Mouse (Mus musculus): ENCODE measurements around the gene Rad51b.
A peak's percentile ranks its signal among the peaks of the same experiment; 100 is the strongest.

The Rad51b gene

DNA sequence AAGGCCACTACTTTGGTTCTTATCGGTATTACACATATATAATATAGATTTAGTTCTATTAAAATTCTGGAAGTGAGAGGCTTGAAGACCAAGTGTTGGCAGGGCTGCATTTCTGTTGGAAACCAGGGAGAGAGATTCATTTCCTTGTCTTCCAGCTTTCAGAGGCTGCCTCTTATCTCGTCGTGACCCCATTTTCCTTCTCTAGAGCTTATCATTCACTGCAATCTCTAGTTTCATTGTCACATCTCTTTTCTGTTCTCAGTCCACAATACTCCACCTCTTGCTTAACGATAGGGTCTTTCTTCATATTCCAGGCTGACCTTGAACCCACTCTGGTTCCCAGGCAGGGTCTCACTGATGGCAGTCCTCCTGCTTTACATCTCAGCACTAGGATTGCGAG is 202.7 kb downstream of the Rad51b start:
- no peak for DNase-seq

DNA sequence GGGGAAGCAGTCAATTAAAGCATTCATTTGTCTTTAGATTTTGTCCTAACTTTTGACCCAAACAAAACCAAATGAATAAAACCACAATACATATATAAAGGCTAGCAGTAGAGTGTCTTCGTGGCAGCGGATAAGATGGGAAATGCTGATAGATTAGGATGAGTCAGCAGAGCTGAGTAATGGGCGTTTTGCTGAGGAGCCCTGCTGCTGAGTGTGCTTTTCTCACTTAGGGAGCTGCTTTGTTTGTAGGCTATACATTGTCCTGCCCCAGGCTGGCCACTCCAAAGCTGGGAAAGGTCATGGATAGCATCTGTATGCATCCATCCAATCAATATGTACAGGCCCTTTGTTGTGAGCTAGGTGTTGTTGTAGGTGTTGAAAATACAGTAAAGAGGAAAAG is 204.8 kb downstream of the Rad51b start:
- no peak for DNase-seq

DNA sequence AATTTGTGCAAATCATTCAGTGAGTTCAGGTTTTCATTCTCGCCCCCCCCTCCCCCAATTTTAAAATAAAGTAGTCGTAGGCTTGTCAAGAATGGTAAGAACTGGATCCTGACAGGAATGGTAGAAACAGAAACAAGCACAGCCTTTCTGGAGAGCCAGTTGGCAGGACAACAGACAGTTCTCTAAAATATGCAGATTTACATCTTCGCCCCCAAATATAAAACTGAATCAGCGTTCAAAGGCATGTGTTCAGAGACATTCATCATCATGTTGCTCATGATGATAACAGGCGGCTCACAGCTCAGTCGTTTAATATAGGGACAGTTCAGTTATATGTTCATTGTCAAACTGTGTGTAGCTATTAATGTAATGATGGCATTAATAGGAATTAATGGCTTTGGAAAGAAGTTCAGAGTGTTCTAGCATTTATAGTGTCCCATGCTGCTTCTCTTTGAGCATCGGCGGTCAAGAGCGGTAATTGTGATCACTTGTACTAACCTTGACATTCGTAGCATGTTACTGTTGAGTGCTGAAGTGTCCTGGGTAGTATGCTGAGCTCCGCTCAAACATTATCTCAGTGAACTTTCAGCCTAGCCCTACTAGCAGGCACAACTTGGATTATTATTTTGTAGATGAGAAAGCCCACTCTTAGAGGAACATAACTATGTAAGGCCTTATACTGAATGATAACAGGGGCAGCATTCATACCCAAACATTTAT is 205.9 kb downstream of the Rad51b start:
- DNase-seq, result no peak

DNA sequence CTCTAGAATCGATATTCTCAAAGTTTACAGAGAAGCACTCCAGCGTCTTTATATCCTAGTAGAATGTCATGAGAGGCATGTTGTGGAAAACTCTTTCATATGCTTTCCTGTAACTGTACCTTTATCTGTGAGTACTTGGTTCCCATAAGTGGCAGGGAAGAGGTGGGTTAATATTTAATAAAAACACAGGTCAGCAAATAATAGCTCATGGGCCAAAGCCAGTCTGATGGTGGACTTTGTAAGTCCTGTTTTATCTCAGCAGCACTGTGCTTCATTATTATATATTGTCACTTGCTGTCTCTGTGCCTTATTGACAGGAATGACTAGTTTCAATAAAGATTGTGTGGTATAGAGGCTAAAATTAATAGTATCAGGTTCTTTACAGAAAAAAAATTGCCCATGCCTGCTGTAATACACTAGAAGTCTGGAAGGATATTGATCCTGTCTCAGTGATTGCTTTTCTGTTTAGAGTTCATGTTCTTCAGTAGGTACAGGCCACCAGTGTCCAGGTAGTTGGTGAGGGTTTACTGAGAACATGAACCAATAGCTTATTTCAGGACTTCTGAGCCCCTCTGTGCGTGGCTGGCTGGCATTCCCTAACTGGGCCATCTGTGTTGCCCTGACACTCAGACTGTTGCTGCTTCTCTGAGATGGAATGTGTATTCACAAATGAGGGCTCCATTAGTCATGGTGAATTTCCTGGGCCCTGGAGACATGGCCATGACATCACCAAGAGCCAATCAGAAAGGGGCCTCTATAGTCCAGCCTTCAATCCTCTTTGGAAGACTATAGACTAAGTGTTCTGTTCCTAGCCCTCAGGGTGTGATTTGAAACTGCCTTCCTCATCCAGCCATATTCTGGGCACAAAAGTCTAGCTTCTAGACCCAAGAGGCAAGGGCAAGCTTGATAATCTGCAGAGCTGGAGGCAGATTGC is 206.8 kb downstream of the Rad51b start:
- DNase-seq, result no peak

DNA sequence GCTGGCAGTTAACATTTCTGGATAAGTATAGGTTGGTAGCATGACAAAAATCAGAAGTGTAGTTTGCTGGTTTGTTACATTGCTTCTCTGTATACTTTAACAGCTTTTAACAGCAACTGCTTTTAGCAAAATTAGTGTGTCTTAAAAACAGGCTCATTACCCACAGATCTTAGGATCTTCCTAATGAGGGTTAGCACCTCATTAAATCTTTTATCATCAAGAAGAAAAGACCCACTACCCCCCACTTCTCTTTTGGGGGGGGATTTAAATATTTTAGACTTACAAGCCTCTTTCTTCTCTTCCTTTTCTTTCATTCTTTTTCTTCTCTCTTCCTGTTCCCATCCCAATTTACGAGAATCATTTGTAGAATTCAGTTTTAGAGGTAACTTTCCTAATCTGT is 207.6 kb downstream of the Rad51b start:
- DNase-seq, result no peak

DNA sequence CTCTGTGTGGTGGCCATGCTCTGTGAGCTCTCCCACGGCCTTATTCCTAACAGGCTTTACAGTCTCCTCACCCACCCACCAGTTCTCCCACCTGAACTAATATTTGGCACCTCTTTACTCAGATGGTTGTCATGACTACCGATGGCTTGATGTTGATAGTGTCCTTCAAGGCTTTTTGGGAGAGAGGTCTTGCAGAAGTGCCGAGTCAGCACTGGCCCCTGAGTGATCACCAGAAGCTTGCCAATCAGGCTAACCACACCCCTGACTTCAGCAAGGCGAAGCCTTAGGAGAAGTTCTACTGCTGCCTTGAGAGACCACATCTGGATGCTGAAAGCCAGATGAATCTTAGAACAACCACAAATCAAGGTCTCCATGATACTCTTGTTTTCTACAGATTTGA is 209.3 kb downstream of the Rad51b start:
- no peak for DNase-seq

DNA sequence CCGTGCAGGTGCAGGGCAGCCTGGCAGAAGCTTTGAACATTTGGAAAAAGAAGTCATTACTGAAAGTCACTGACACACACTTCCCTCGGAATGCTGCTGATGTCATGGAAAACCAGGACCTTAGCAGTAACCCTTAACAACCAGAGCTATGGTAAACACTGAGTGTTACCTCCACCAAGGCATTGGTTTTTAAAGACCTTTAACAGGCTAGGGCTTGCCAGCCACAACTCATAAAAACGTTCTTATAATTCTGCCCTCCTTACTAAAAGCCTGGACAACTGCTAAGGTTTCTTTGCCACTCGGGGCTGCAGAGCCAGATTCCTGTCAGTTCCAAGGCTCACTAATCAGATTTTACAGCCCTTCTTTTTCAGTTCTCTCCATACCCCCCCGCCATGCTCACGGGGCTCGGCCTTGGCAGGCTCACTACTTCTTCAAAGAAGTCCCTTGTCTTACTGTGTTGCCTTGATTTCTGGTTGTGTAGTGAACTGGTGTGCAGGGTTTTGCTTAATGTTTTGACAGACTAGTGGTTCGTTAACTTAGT is 210.1 kb downstream of the Rad51b start:
- DNase-seq, result no peak

DNA sequence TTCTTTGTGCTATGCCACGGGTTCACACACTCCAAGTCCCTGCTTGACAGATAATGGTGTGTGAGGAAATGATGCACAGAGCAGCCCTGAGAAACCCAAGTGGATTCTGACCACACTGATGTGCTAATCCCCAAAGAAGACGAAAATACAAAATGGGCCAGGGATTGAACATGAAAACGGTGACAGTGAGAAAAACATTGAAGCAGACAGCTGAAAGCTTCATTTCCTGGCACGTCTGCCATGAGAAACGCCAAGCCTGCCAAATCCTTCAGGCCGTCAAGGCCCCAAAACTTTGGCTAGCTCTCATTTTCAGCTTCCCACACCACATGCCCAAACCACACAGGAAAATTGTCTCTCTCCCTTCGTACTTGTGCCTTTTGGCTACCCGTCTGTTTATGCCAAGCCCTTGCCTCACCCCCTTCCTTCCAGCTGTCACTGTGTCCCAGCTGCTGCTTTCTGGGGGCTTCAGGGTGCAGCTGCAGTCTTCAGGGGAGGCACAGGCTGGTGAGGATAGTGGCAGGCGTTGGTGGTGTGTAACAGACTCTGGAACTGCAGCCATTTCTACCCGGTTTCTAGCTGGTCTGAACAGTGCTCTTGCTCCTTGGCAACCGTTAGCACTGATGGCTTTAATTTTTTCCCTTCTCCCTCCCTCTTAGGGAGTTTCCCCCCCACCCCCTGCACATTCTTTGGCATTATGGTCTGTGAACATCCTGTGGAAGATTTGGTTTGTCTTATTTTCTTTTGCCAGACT is 214.5 kb downstream of the Rad51b start:
- peak; percentile 39 to 50 for DNase-seq

DNA sequence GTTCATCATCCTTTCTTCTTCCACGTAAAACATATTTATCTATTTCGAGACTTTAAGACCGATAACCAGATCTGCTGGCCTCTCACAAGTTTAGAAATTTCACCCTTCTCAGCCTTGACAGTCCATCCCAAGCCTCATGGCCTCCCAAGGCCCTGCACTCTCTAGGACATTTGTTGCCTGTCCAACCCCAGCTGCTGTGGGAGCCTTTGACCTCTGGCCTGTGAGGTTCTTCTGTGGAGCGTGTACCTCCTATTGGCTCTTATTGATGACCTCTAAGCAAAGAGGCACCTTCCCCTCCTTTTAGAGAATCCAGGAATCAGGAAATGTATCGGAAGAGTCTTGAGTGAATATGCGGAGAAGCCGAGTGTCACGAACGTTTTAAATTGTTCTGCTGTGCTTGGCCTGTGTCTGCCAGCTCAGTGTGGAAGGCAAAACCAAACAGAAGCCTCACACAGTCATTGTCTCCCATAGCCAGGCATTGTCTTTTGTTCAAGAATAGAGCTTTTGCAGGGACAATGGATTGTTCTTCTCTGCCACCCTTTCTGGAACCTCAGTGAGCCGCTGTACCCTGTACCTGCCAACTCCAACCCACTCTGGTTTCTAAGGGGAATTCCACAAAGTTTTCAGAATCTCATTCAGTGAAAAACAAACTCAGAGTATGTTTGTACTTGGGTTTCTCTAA is 215.3 kb downstream of the Rad51b start:
- DNase-seq, result no peak

DNA sequence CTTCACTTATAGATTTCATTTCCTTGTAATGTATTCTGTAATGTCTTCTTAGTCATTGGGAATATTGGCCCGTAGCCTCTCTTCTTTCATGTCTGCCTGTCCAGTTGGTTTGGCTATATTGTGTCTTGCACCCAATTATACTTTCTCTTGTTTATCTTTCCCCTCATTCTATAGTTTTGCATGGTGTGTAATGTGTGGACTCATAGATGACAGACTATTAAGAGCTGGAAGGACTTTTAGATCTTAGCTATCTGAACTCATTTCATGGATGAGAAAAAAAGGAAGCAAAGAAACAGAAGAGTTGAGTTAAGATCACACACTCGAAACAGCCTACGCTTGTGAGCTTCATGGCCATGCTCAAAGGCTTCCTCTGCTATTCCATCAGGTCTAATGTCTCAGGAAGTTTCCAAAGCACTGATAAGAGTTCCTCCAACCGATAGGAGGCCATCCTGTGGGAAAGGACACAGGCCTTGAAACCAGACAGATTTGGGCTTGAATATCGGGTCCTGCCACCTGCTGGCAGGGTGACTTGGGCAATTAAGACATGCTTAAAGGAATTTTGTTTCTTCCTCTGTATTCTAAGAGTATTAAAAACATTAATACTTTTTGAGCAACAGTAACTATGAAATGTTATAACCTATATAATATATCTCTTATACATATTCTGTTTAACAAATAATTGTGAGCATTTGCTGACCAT is 216.1 kb downstream of the Rad51b start:
- no peak for DNase-seq

DNA sequence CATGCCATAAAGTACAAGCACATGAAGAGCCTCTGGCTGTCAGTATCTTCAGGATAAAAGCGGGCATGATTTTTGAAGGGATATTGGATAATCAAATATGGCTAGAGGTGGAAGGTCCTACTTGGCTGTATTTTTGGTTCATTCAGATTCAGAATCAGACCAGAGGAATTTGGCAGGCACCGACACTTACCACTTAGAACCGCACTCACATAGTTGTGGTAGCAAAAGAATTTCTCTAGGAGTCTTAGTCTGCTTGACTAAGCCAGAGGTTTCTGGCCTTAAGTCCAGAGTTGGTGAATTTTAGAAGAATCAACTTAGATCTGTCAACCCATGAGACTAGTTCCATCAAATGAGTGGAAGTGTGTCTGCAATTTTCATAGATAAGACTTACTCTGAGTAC is 217.6 kb downstream of the Rad51b start:
- no peak for DNase-seq

DNA sequence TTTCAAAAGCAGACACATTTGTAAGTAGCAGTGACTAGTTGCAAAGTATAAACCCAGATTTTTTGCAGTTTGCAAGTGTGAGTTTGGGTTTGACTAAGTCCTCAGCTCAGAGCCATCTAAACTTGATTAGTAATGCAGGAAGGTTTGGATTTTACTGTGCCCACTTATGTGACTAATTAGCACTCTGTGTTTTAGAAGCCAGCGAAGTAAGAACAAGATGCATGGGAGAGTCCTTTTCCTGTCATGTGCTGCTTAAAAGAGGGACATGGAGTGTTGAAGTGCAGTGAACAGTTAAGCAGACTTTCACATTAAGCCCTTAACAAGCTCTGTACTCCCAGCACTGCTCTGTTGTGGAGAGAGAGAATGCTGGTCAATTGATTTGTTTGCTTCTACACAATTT is 225.3 kb downstream of the Rad51b start:
- no peak for DNase-seq

DNA sequence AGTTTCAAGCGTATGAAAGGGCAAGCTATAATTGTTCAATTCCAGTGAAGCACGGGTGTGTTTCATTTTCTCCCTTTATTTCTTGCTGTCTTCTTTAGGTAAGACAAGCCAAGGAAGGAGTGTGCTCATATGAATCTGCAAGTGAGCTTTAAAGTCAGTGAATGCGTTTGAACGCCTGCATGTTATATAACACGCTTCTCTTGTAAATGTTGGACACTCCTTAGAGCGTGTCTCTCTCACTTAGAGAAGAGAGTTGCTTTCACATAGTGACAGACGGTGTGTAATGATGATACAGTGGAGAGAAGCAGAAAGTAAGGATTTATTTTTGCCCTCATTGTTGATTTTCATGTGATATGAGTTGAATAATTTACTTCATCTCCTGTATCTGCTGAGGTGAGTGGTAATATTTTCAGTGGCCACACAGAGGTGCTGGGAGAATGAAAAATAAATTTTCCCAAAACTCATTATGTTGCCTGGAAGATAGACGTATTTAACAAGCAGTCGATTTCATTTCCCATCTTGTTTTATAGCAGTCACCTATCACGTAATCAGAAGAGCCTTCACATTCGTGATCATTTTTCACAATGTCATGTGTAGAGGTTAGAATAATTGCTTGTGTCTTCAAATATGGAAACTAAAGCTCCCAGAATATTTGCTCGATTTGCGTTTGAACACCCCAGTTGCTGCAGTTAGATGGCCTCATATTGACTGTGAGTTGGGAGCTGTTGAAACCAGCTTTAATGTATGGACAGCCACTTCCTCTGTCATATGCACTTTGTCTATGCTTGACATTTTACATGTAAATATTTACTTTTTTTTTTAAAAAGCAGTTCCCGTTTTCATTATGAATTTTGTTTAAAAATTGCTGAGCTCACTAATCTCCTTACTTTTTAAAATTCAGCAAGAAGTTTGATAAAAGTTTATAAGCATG is 228.1 kb downstream of the Rad51b start:
- DNase-seq, result no peak

DNA sequence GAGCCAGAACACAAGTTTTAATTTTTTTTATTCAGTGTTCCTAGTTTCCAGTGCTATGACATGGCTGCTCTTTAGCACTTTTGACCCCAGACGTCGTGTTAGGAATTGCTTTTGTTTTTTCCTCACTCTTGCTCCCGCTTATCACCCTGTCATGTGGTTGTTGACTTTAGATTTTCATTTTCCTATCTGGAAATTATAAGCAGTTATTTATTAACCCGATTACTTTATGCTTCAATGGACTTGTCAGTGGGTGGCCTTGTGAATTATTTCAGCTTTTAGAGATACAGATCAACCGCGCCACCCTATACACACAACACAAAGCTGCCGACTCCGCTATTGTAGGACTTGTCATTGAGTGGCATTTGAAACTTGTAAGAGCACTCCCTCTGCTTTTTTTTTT is 228.8 kb downstream of the Rad51b start:
- no peak for DNase-seq

DNA sequence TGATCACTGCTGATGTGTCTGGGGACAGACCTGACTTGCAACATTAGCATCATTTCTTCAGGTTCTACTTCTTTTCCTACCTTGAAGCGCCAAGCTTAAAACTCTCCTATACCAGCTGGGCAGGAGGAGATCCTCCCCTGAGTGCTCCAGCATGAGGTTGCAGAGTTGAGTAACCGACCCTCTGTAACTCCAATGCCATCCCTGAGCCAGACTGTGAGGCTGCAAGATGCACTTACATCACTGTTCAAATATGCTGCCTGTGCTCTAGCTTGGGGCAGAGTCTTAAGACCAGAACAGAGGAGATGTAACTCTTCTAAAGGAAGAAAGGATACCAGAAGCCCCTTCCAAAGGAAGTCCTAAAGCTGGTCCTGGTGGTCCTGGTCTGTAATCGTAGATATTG is 230.1 kb downstream of the Rad51b start:
- no peak for DNase-seq

DNA sequence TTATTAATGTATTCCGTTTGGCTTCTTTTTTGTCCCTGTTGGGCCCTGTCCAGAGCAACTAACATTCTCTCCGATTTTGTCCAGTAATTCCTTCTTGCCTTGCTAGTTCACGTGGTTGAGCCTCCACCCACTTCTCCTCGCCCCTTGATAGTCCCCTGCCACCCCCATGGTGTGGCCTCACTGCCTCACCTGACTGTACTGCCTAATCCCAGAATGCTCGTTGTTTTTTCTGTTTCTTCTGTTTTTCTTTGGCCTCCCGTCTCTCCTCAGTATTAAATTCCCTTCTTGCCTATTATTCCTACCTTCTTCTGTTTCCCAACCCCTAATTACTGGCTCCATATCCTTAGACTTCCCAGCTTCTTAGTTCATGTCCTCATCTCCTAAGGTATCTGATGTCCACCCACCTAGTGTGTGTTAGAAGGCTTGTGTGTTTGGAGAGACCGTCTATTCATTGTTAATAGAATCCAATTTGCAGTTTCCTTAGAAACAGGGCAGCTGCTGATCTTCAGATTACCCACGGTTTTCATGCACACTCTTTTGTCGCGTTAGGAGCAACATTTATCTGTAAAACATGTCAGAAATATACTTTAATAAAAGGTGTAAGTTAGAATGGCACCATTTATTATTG is 233.3 kb downstream of the Rad51b start:
- no peak for DNase-seq

DNA sequence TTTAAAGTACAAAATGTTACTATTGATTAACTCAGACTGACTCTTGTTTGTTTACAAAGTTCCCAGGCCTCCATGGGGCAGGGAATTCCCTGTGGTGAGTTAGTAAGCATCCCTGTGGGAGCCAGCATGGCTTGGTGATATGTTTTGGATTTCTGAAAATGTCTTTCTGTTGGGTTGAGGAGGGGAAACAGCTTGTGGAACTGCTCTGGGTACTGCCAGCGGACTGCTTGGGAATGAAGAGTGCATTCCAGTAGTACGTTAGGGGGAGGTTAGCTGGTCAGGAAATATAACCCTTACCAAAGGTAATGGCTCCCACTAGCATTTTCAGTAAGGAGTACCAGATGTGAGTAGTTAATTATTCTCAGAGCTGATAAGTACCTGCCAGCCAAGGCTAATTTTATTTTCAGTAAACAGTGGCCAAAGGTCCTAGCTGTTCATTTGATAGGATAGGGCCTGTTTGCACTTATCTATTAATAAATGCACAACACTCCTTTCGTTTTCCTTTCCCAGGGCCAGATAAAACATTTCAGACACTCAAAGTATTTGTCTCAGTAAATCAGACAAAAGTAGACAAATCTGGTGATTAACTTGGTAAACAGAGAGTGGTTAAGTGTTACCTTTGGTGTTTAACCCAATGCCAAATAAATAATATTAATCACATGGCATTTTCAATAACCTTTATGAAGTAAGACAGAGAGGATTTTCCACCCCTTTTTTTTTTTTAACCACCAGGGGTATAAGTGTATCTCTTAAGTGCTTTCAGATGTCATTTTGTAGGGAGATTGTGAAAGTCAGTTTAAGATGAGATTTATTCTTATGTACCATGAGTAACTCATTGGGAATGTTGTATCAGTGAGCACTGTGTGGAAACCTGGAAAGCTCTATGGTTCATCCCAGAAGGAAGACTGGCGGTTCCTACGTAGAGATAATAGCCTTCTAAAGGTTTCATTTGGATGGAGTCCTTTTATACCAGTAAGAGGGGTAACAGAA is 235.0 kb downstream of the Rad51b start:
- no peak for DNase-seq

DNA sequence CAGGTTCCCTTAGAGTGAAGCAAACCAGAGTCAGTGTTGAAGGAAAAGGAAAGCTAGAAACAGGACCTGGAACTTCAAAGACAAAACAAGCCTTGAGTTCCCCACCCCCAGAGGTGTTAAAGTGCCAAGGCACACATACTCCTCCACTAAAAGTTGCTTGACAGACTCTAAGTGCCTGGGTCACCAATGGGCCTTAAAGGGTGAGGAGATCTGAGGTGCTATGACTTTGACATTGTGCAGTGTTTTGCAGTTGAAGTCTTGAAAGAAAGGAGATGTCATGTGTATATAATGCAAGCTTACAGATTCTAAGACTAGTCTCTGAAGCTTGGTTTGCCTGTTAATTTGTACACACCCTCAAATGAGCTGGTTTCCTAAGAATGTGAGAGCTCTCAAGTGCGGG is 237.7 kb downstream of the Rad51b start:
- no peak for DNase-seq

Data from thymus, adult 18-20 months (tissue).